Mouse (Mus musculus): ENCODE measurements at regions not wholly inside any gene's neighbourhood (a gene's known extent, or its start where the extent isn't known, plus 50 kb on each side); places are given as distances from the start of the nearest gene placed in this dataset.

- TF ChIP-seq POLR2A (IDR thresholded peaks at IDR 0.05; ENCODE audit: low read depth, low read length) (no peak), CTCF (IDR thresholded peaks at IDR 0.05; ENCODE audit: extremely low read depth, insufficient read depth, insufficient read length, insufficient replicate concordance) (no peak)
Observed at GRCm38 (mm10) chr6:117043744-117044143, 124.6 kb upstream of the Cxcl12 start.

Data from spleen, adult 2 months (tissue).